Mouse (Mus musculus) MEL (cell line): ENCODE results near the gene Omp. TPM values are rescaled to one million over a fixed set of nuclear protein-coding genes. Genes with fewer than 3 reads are reported as not detected.

Experiments used
- DNase-seq: peaks from one replicate; pipeline ENCODE4 v3.0.0; 2011; ENCODE audit warnings: low read depth, low spot score
- H3K27ac ChIP-seq: 2 replicates; pipeline ENCODE4 v1.5.1; 2012; ENCODE audit warnings: low read depth, mild to moderate bottlenecking, control low read depth, low read length, moderate library complexity; ENCODE audit not compliant: control insufficient read depth
- H3K27me3 ChIP-seq, 2 experiments: fragments of 150-350 bp in 1 of 2; sonication (generic) in 1 of 2; 2 replicates each; pipeline ENCODE4 v1.6.1; 2012; ENCODE audit warnings: low read length in 2 of 2, mild to moderate bottlenecking in 2 of 2, improper control_type of control experiment in 1 of 2, moderate library complexity in 1 of 2; ENCODE audit not compliant: insufficient read depth in 2 of 2, control insufficient read depth in 1 of 2
- H3K36me3 ChIP-seq, 2 experiments: 2 replicates each; pipeline ENCODE4 v1.6.1; 2012 to 2014; ENCODE audit warnings: low read length in 2 of 2, improper control_type of control experiment in 1 of 2, inconsistent platforms in 1 of 2, mild to moderate bottlenecking in 1 of 2; ENCODE audit not compliant: insufficient read depth in 2 of 2, control insufficient read depth in 1 of 2
- H3K4me1 ChIP-seq, 2 experiments: fragments of 150-350 bp in 1 of 2; sonication (generic) in 1 of 2; 2 replicates each; pipeline ENCODE4 v1.6.1; 2012; ENCODE audit warnings: low read length in 2 of 2, improper control_type of control experiment in 1 of 2, mild to moderate bottlenecking in 1 of 2; ENCODE audit not compliant: insufficient read depth in 2 of 2, control insufficient read depth in 1 of 2
- H3K4me3 ChIP-seq, 2 experiments: fragments of 150-350 bp in 1 of 2; sonication (generic) in 1 of 2; 2 replicates each; pipeline ENCODE4 v1.5.1; 2012; ENCODE audit warnings: low read depth in 2 of 2, low read length in 2 of 2, mild to moderate bottlenecking in 2 of 2, moderate library complexity in 2 of 2, control low read depth in 1 of 2, improper control_type of control experiment in 1 of 2; ENCODE audit not compliant: control insufficient read depth in 1 of 2, insufficient read depth in 1 of 2
- H3K79me2 ChIP-seq: 2 replicates; pipeline ENCODE4 v1.6.1; 2012; ENCODE audit warnings: mild to moderate bottlenecking, low read length, moderate library complexity; ENCODE audit not compliant: control insufficient read depth, poor library complexity, insufficient read depth
- H3K9ac ChIP-seq: 2 replicates; pipeline ENCODE4 v1.6.1; 2012; ENCODE audit warnings: low read depth, mild to moderate bottlenecking, control low read depth, low read length, moderate library complexity; ENCODE audit not compliant: control insufficient read depth, poor library complexity, severe bottlenecking
- H3K9me3 ChIP-seq: fragments of 150-350 bp; sonication (generic); replicated peaks from 2 replicates; pipeline ENCODE4 v1.6.1; 2012; ENCODE audit warnings: mild to moderate bottlenecking, low read length, improper control_type of control experiment, moderate library complexity; ENCODE audit not compliant: insufficient read depth
- CHD1 ChIP-seq: IDR thresholded peaks from 2 replicates; pipeline ENCODE4 v1.6.1; 2012; ENCODE audit warnings: low read depth, mild to moderate bottlenecking, inconsistent platforms, low read length, improper control_type of control experiment
- CHD2 ChIP-seq: IDR thresholded peaks from 2 replicates; pipeline ENCODE4 v1.6.1; 2011; ENCODE audit warnings: low read length, improper control_type of control experiment
- CTCF ChIP-seq, 3 experiments: IDR thresholded peaks in 2 of 3; conservative IDR thresholded peaks in 1 of 3; 2 replicates each; pipeline ENCODE4 v1.5.1; 2011 to 2012; ENCODE audit warnings: low read length in 3 of 3, low read depth in 2 of 3, mild to moderate bottlenecking in 2 of 3, improper control_type of control experiment in 1 of 3, inconsistent platforms in 1 of 3, mixed read lengths in 1 of 3, moderate library complexity in 1 of 3; ENCODE audit not compliant: control insufficient read depth in 1 of 3, insufficient read depth in 1 of 3, poor library complexity in 1 of 3, severe bottlenecking in 1 of 3
- E2F4 ChIP-seq: IDR thresholded peaks from 2 replicates; pipeline ENCODE4 v1.6.1; 2011; ENCODE audit warnings: low read depth, low read length, improper control_type of control experiment, borderline replicate concordance
- ELF1 ChIP-seq: IDR thresholded peaks from 2 replicates; pipeline ENCODE4 v1.6.1; 2014; ENCODE audit warnings: low read depth, mild to moderate bottlenecking, inconsistent platforms, low read length, improper control_type of control experiment, moderate library complexity
- EP300 ChIP-seq, 2 experiments: IDR thresholded peaks; 2 replicates each; pipeline ENCODE4 v1.6.1; 2011; ENCODE audit warnings: improper control_type of control experiment in 2 of 2, low read length in 2 of 2, low read depth in 1 of 2, mild to moderate bottlenecking in 1 of 2
- ETS1 ChIP-seq: IDR thresholded peaks from 2 replicates; pipeline ENCODE4 v1.6.1; 2012; ENCODE audit warnings: low read depth, mild to moderate bottlenecking, inconsistent platforms, low read length, improper control_type of control experiment, moderate library complexity
- HCFC1 ChIP-seq: IDR thresholded peaks from 2 replicates; pipeline ENCODE4 v1.6.1; 2012; ENCODE audit warnings: low read depth, mild to moderate bottlenecking, inconsistent platforms, low read length, improper control_type of control experiment, moderate library complexity
- JUND ChIP-seq: IDR thresholded peaks from 2 replicates; pipeline ENCODE4 v1.6.1; 2011; ENCODE audit warnings: low read depth, mild to moderate bottlenecking, improper control_type of control experiment, low read length
- MAZ ChIP-seq: IDR thresholded peaks from 2 replicates; pipeline ENCODE4 v1.6.1; 2012; ENCODE audit warnings: low read depth, mild to moderate bottlenecking, inconsistent platforms, low read length, improper control_type of control experiment
- MXI1 ChIP-seq: IDR thresholded peaks from 2 replicates; pipeline ENCODE4 v1.6.1; 2011; ENCODE audit warnings: mild to moderate bottlenecking, low read depth, low read length, improper control_type of control experiment
- MYB ChIP-seq: IDR thresholded peaks from 2 replicates; pipeline ENCODE4 v1.6.1; 2011; ENCODE audit warnings: mild to moderate bottlenecking, low read depth, low read length, improper control_type of control experiment
- MYC ChIP-seq: IDR thresholded peaks from 2 replicates; pipeline ENCODE4 v1.6.1; 2011; ENCODE audit warnings: low read depth, mild to moderate bottlenecking, low read length, improper control_type of control experiment, moderate library complexity
- NELFE ChIP-seq: IDR thresholded peaks from 2 replicates; pipeline ENCODE4 v1.6.1; 2011; ENCODE audit warnings: low read depth, low read length, improper control_type of control experiment
- POLR2A ChIP-seq, 2 experiments: IDR thresholded peaks; 2 replicates each; pipeline ENCODE4 v1.6.1; 2011 to 2012; ENCODE audit warnings: low read length in 2 of 2, mild to moderate bottlenecking in 2 of 2, control low read depth in 1 of 2, improper control_type of control experiment in 1 of 2, low read depth in 1 of 2, moderate library complexity in 1 of 2; ENCODE audit not compliant: control insufficient read depth in 1 of 2, insufficient read depth in 1 of 2, poor library complexity in 1 of 2
- POLR2AphosphoS2 ChIP-seq: IDR thresholded peaks from 2 replicates; pipeline ENCODE4 v1.6.1; 2011; ENCODE audit warnings: low read length, improper control_type of control experiment
- POLR2AphosphoS5 ChIP-seq: IDR thresholded peaks from 2 replicates; pipeline ENCODE4 v1.6.1; 2012; ENCODE audit warnings: low read depth, borderline replicate concordance, mild to moderate bottlenecking, inconsistent platforms, low read length, moderate library complexity, mixed read lengths
- SMC3 ChIP-seq: IDR thresholded peaks from 2 replicates; pipeline ENCODE4 v1.6.1; 2011; ENCODE audit warnings: low read depth, low read length, improper control_type of control experiment
- TAL1 ChIP-seq: IDR thresholded peaks from 2 replicates; pipeline ENCODE4 v1.6.1; 2012; ENCODE audit warnings: mild to moderate bottlenecking, inconsistent platforms, low read length, moderate library complexity, mixed read lengths
- TCF12 ChIP-seq: IDR thresholded peaks from 2 replicates; pipeline ENCODE4 v1.6.1; 2014; ENCODE audit warnings: low read depth, mild to moderate bottlenecking, inconsistent platforms, low read length, improper control_type of control experiment, moderate library complexity
- USF1 ChIP-seq: IDR thresholded peaks from 2 replicates; pipeline ENCODE4 v1.6.1; 2014; ENCODE audit warnings: low read depth, mild to moderate bottlenecking, inconsistent platforms, low read length, improper control_type of control experiment, moderate library complexity
- USF2 ChIP-seq, 2 experiments: IDR thresholded peaks; 2 replicates each; pipeline ENCODE4 v1.6.1; 2011 to 2012; ENCODE audit warnings: improper control_type of control experiment in 2 of 2, low read length in 2 of 2, borderline replicate concordance in 1 of 2, inconsistent platforms in 1 of 2, low read depth in 1 of 2, mild to moderate bottlenecking in 1 of 2; ENCODE audit not compliant: insufficient read depth in 1 of 2
- ZC3H11A ChIP-seq: IDR thresholded peaks from 2 replicates; pipeline ENCODE4 v1.6.1; 2012; ENCODE audit warnings: low read depth, mild to moderate bottlenecking, inconsistent platforms, low read length, improper control_type of control experiment
- ZMIZ1 ChIP-seq: IDR thresholded peaks from 2 replicates; pipeline ENCODE4 v1.6.1; 2012; ENCODE audit warnings: low read depth, mild to moderate bottlenecking, inconsistent platforms, low read length, improper control_type of control experiment, moderate library complexity
- ZNF384 ChIP-seq: IDR thresholded peaks from 2 replicates; pipeline ENCODE4 v1.6.1; 2012; ENCODE audit warnings: low read depth, mild to moderate bottlenecking, inconsistent platforms, low read length, improper control_type of control experiment
- polyA plus RNA-seq, 2 experiments: library from polyadenylated mRNA; stranded (reverse) in 1 of 2; unstranded in 1 of 2; fragments of >175 nt in 1 of 2; fragments of >200 nt in 1 of 2; gene quantifications; 2 replicates each; pipeline versions ENCODE4 v1.2.1 to v1.2.4; 2012; ENCODE audit warnings: low replicate concordance in 2 of 2, low read depth in 1 of 2; ENCODE audit not compliant: insufficient read length in 2 of 2, insufficient read depth in 1 of 2, missing spikeins in 1 of 2
- total RNA-seq: library from RNA; depleted of rRNA; stranded (reverse); fragments of 300-350 nt; gene quantifications from 2 replicates; pipeline ENCODE4 v1.2.3, GENCODE M21; 2012

Omp gene
- total and polyA plus RNA-seq, 3 experiments, result 0.07 to 0.08 TPM; not detected in 1

DNA sequence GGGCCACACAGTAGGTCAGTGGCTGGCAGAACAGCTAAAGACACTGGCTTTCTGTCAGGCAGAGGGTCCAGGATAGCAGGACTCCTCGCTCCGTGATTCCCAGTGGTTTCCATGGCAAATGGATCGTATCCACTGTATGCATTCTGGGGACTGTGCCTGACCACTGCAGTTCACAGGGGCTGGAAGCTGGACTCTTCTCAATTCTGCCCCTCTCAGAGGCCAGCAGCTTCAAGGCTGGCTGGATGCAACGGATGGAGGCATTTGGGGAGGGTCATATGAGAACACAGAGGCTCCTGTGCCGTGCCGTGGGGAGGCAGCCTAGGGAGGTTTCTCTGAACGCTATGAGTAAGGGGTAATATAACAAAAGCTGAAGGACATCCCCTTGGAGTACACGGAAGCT lies 3.1 kb downstream of the Omp start:
- H3K4me1 ChIP-seq, result no peaks in the 10 kb centered on the region
- no peak for DNase-seq
- no peaks in the 10 kb centered on the region for H3K79me2 ChIP-seq
- no peaks in the 10 kb centered on the region for H3K36me3 ChIP-seq
- H3K4me3 ChIP-seq, result no peak overlapping the region
- no peak overlapping the region for H3K27ac ChIP-seq
- H3K9ac ChIP-seq, result no peak overlapping the region
- no peaks in the 10 kb centered on the region; a peak in 1 of 4 replicates for H3K27me3 ChIP-seq
- no peak for TF ChIP-seq SMC3
- TF ChIP-seq POLR2AphosphoS2, result no peak
- TF ChIP-seq USF2 (IDR thresholded peaks at IDR 0.05; ENCODE audit: borderline replicate concordance in 1 of 2, insufficient read depth in 1 of 2, low read depth in 1 of 2, low read length in 2 of 2), result no peak
- no peak for TF ChIP-seq ETS1
- no peak for TF ChIP-seq MYB
- no peak for TF ChIP-seq ZNF384
- TF ChIP-seq ZC3H11A, result no peak
- TF ChIP-seq HCFC1, result no peak
- TF ChIP-seq POLR2A (IDR thresholded peaks at IDR 0.05; ENCODE audit: control insufficient read depth in 1 of 2, insufficient read depth in 1 of 2, low read depth in 1 of 2, low read length in 2 of 2, poor library complexity in 1 of 2), result no peak
- TF ChIP-seq CTCF (IDR thresholded peaks at IDR 0.05 in 2 of 3, conservative IDR thresholded peaks at IDR 0.05 in 1 of 3; ENCODE audit: control insufficient read depth in 1 of 3, insufficient read depth in 1 of 3, low read depth in 2 of 3, low read length in 3 of 3, poor library complexity in 1 of 3, severe bottlenecking in 1 of 3), result no peak
- no peak for TF ChIP-seq TCF12
- no peak for TF ChIP-seq JUND
- TF ChIP-seq POLR2AphosphoS5, result no peak
- TF ChIP-seq E2F4, result no peak
- no peak for TF ChIP-seq CHD2
- no peak for TF ChIP-seq EP300 (IDR thresholded peaks at IDR 0.05; ENCODE audit: low read depth in 1 of 2, low read length in 2 of 2)
- no peaks in the 10 kb centered on the region for H3K9me3 ChIP-seq

DNA sequence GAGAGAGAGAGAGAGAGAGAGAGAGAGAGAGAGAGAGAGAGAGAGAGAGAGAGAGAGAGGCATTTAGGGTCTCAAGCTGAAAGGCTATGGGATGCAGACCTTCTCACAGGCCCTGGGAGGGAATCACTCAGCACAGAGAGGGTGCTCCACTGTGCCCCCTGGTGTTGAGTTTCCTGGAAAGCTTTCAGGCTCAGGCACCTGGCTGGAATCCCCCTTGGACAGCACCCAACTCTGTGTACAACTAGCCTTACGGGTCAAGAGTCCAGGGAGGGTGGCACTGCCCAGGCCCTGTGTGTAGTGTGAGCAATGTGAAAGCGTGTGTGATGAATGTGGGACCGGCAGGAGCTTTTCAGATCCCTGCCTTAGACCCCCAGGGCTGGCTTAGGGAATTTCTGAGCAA lies 4.1 kb downstream of the Omp start:
- Histone ChIP-seq H3K4me3 (no peak overlapping the region), H3K9me3 (no peaks in the 10 kb centered on the region), H3K9ac (no peak overlapping the region), H3K36me3 (no peaks in the 10 kb centered on the region), H3K27ac (no peak overlapping the region), H3K27me3 (no peaks in the 10 kb centered on the region; a peak in 1 of 4 replicates), H3K4me1 (no peaks in the 10 kb centered on the region), H3K79me2 (no peaks in the 10 kb centered on the region)
- peak; percentile 34 for DNase-seq
- TF ChIP-seq MAZ (no peak), ZMIZ1 (no peak), MYC (no peak), USF1 (no peak), SMC3 (peak; percentile 29; the same call in 1 of the 2 replicates), ELF1 (no peak), POLR2AphosphoS5 (no peak), MXI1 (no peak), CHD1 (no peak), CTCF (IDR thresholded peaks at IDR 0.05 in 2 of 3, conservative IDR thresholded peaks at IDR 0.05 in 1 of 3; ENCODE audit: control insufficient read depth in 1 of 3, insufficient read depth in 1 of 3, low read depth in 2 of 3, low read length in 3 of 3, poor library complexity in 1 of 3, severe bottlenecking in 1 of 3) (peak; percentile 48 to 58 (median 48)), NELFE (no peak), HCFC1 (no peak), TAL1 (no peak), CHD2 (no peak)
